Mouse (Mus musculus) lung, embryonic 14.5 days (tissue): ENCODE measurements around the gene Zfp827. TPM values are rescaled to one million over a fixed set of nuclear protein-coding genes. Genes with fewer than 3 reads are reported as not detected.

Source experiments
- ATAC-seq: fragments of 200-750 bp; cut with Nextera tagmentation; 2 replicates; pipeline ENCODE4 v1.8.0; 2017; ENCODE audit warnings: mild to moderate bottlenecking, moderate TSS enrichment, moderate library complexity; ENCODE audit not compliant: insufficient read depth
- DNase-seq: peaks from one replicate; pipeline ENCODE4 v3.0.0-alpha.2; 2015
- H3K27ac ChIP-seq: fragments of 300-500 bp; sonication (generic); 2 replicates; pipeline ENCODE4 v1.5.1; 2014; ENCODE audit warnings: low read depth, mild to moderate bottlenecking, moderate library complexity
- H3K27me3 ChIP-seq: fragments of 300-500 bp; sonication (generic); 2 replicates; pipeline ENCODE4 v1.6.1; 2014; ENCODE audit warnings: low read length, control low read depth; ENCODE audit not compliant: insufficient read depth
- H3K36me3 ChIP-seq: fragments of 300-500 bp; sonication (generic); 2 replicates; pipeline ENCODE4 v1.6.1; 2014; ENCODE audit warnings: control low read depth; ENCODE audit not compliant: insufficient read depth
- H3K4me1 ChIP-seq: fragments of 300-500 bp; sonication (generic); 2 replicates; pipeline ENCODE4 v1.6.1; 2014; ENCODE audit warnings: antibody characterized with exemption, control low read depth; ENCODE audit not compliant: insufficient read depth
- H3K4me2 ChIP-seq: fragments of 300-500 bp; sonication (generic); 2 replicates; pipeline ENCODE4 v1.6.1; 2014; ENCODE audit warnings: mild to moderate bottlenecking
- H3K4me3 ChIP-seq: fragments of 300-500 bp; sonication (generic); 2 replicates; pipeline ENCODE4 v1.5.1; 2014; ENCODE audit warnings: low read depth, low read length
- H3K9ac ChIP-seq: fragments of 300-500 bp; sonication (generic); 2 replicates; pipeline ENCODE4 v1.6.1; 2014
- H3K9me3 ChIP-seq: fragments of 300-500 bp; sonication (generic); 2 replicates; pipeline ENCODE4 v1.6.1; 2016; ENCODE audit warnings: low read depth, low read length, control low read depth
- CTCF ChIP-seq: IDR thresholded peaks from 2 replicates; pipeline ENCODE4 v1.5.1; 2016; ENCODE audit warnings: antibody characterized with exemption, low read depth
- WGBS: fragments of 180-500 bp; shearing (Covaris S2); extraction: QIAGEN DNeasy Blood & Tissue Kit; methylation state at CpG from one replicate; pipeline ENCODE4 v1.1.7; 2014; 5-methylcytosine and 5-hydroxymethylcytosine counted together
- polyA plus RNA-seq: library from polyadenylated mRNA; unstranded; fragments of >200 nt; fragmentation: Nextera tagmentation; extraction: Ambion mirVana; gene quantifications from 2 replicates; pipeline ENCODE4 v1.2.1, GENCODE M21; 2014

The Zfp827 gene
- polyA plus RNA-seq, 1 experiment from 2014 or later: 9.5 TPM

DNA sequence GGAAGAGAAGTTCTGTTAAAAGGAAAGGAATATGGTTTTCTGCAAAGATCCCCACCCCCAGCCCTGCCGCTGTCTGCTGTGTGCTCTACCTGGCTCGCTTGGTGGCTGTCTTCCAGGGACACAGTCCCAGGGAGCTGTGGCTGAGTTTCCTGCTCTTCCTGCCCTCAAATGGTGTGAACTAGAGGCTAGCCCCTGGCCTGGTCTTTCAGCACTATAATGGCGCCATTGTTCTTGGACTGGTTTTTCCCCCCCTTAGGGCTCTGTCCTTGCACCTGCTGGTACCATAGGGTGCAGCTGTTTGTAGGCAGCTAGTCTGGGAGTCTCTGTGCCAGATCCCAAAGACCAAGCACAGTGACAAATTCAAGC lies 50.9 kb downstream of the Zfp827 start:
- H3K36me3 ChIP-seq: peaks cover 43% of the 10 kb centered on the region
- TF ChIP-seq CTCF: no peak
- no peaks in the 10 kb centered on the region for H3K27me3 ChIP-seq
- H3K9ac ChIP-seq: no peak overlapping the region
- ATAC-seq (no peak), DNase-seq (no peak)
- H3K4me2 ChIP-seq: no peak overlapping the region
- no peak overlapping the region for H3K4me3 ChIP-seq
- no peak overlapping the region for H3K27ac ChIP-seq
- WGBS: 71% methylated on average over 3 of the region's 3 CpGs
- peaks cover 12% of the 10 kb centered on the region; the same call in 1 of the 2 replicates for H3K4me1 ChIP-seq
- no peaks in the 10 kb centered on the region for H3K9me3 ChIP-seq

DNA sequence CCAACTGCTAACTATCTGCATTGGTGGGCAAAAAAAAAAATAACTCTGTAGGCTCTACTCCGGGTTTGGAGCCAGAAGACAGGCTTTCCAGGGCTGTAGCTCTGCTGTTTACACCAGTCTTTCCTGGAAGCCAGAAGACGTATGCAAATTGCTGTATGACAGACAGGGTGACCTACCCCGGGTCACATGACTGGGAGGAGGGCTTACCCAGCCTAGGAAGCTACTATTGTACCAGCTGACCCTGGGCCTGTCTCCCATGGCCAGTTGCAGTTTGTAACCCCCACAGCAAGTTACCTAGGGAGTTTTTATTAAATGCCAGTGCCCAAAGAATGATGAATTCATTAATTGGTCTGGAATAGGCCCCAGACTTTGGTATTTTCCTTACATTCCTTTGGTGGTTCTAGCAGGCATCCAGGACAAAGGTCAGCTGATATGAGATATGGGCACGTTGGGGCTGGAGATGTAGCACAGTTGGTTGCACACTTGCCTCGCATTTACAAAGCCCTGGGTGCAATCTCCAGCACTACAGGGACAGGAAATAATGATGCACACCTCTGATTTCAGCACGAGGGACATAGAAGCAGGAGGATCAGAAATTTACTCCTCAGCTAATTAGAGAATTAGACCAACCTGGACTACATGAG lies 52.0 kb downstream of the Zfp827 start:
- Histone ChIP-seq H3K9ac (no peak overlapping the region), H3K27me3 (no peaks in the 10 kb centered on the region), H3K27ac (no peak overlapping the region), H3K9me3 (no peaks in the 10 kb centered on the region), H3K4me3 (no peak overlapping the region), H3K4me2 (no peak overlapping the region), H3K4me1 (peaks cover 12% of the 10 kb centered on the region; the same call in 1 of the 2 replicates), H3K36me3 (peaks cover 35% of the 10 kb centered on the region)
- DNase-seq (peak; percentile 41), ATAC-seq (no peak)
- 56% methylated on average over 6 of the region's 6 CpGs for WGBS
- TF ChIP-seq CTCF: no peak

DNA sequence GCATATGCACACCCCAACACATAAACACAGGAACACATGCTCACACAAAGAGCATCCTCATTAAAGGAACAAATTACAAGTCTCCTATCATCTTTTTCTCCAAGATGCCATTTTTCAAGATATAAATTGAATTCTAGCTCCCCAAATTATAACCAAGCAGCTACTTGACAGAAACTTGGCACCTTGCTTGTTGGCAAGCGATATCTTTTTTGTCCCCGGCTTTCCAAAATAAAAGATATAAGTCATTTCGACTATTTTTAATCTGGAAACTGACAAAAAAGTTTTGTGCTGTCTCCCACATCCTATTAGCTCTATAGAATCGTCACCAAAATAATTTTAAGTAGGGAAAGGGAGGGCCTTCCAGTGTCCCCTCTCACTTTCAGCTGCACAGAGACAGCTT lies 53.1 kb downstream of the Zfp827 start:
- Histone ChIP-seq H3K9ac (no peak overlapping the region), H3K27me3 (no peaks in the 10 kb centered on the region), H3K4me3 (no peak overlapping the region), H3K4me2 (no peak overlapping the region), H3K4me1 (peaks cover 12% of the 10 kb centered on the region; the same call in 1 of the 2 replicates), H3K36me3 (peaks cover 25% of the 10 kb centered on the region), H3K27ac (no peak overlapping the region), H3K9me3 (no peaks in the 10 kb centered on the region)
- no peak for TF ChIP-seq CTCF
- DNase-seq: peak; percentile 51
- ATAC-seq: no peak
- 45% methylated on average over 4 of the region's 4 CpGs for WGBS

DNA sequence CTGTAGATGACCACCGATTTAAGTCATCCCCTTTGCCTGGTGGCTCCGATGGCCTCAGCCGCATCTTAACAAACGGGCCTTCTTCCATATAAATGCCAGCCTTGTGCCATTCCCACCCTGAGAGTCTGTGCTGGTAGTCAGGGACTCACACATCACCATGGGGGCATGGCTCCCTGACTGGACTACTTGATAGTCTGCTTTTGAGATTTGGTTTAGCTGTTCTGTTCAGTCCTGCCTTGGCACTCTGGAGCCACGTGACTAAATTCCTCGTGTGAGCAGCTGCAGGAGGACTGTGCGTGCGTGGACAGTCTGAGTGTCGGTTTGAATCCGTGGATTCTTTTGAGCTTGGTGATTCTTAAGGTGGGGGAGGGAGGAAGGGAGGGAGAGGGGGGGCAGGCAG lies 53.7 kb downstream of the Zfp827 start:
- Histone ChIP-seq H3K4me3 (no peak overlapping the region), H3K4me1 (peaks cover 12% of the 10 kb centered on the region; the same call in 1 of the 2 replicates), H3K27ac (no peak overlapping the region; the same call in 1 of the 2 replicates), H3K9me3 (no peaks in the 10 kb centered on the region), H3K36me3 (peaks cover 23% of the 10 kb centered on the region), H3K9ac (no peak overlapping the region), H3K27me3 (no peaks in the 10 kb centered on the region), H3K4me2 (no peak overlapping the region)
- 71% methylated on average over 10 of the region's 10 CpGs for WGBS
- no peak for TF ChIP-seq CTCF
- ATAC-seq (no peak), DNase-seq (no peak)

DNA sequence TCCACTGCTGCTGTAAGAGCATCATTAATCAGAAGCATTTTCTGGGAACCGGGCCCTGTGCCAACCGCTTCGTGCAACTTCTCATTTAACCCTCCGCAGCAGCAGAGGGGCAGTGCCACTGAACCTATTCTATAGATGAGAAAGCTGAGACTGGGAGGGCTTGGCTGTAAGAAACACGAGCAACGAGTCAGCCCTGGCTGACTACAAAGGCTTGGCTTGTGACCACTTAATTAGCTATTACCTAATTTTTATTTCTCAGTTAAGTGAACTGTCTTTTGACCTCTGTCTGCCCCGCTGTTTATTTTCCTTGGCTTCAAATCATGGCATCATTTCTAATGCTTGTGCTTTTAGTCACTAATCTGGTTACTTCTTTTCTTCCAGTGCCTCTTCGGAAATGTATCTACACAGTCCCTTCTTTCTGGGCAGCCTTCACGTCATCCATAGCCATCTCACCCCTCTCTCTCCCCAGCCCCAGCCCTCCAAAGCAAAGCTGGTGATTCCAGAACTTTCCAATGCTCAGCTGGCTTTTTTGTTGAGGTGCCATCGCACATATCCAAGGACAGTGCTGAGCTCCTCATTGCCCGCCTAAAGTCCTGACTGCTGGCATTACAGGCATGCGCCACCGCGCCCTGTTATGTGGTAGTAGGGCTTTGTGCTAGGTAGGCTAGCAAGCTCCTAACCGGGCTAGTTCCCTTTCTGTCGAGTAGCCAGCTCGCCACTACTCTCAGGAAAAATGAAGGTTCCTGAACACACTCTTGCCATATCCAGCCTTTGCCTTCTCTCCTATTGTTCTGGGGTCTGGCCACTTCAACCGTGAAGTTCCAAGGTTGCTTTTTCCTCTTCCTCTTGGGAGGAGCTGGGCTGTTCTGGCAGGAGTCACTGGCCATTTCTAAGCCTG lies 55.5 kb downstream of the Zfp827 start:
- no peak overlapping the region for H3K4me2 ChIP-seq
- DNase-seq (peak; percentile 86), ATAC-seq (peak; percentile 79)
- H3K27ac ChIP-seq: no peak overlapping the region
- H3K9me3 ChIP-seq: no peaks in the 10 kb centered on the region
- 53% methylated on average over 18 of the region's 18 CpGs for WGBS
- peaks cover 18% of the 10 kb centered on the region for H3K36me3 ChIP-seq
- peaks cover 9% of the 10 kb centered on the region; the same call in 1 of the 2 replicates for H3K4me1 ChIP-seq
- no peak overlapping the region for H3K9ac ChIP-seq
- no peaks in the 10 kb centered on the region for H3K27me3 ChIP-seq
- TF ChIP-seq CTCF: no peak
- H3K4me3 ChIP-seq: no peak overlapping the region

DNA sequence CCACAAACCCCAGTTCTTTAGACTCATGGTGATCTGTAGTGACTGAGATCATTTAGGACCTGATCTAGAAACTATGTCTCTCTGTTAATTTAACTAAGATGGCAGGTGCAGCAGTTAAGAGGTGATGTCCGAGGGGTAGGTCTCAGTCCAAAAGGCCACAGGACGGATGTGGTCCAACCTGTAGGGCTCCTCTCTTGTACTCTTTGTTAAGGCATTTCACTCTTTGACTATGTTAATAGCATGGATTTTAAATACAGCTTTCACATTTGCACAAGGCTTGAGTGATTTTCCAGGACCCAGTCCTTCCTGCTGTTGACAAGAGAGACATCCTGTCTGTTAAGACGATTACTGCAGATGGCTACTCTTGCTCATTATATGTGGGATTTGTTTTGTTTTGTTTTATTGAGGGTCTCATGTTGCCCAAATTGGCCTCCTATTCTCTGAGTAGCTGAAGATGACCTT lies 56.2 kb downstream of the Zfp827 start:
- no peak overlapping the region for H3K9ac ChIP-seq
- 77% methylated on average over 3 of the region's 3 CpGs for WGBS
- H3K27me3 ChIP-seq: no peaks in the 10 kb centered on the region
- no peak for DNase-seq
- H3K27ac ChIP-seq: no peak overlapping the region
- peaks cover 22% of the 10 kb centered on the region for H3K36me3 ChIP-seq
- no peak for ATAC-seq
- H3K4me1 ChIP-seq: peaks cover 9% of the 10 kb centered on the region; the same call in 1 of the 2 replicates
- H3K9me3 ChIP-seq: no peaks in the 10 kb centered on the region
- H3K4me3 ChIP-seq: no peak overlapping the region
- no peak for TF ChIP-seq CTCF
- H3K4me2 ChIP-seq: no peak overlapping the region

DNA sequence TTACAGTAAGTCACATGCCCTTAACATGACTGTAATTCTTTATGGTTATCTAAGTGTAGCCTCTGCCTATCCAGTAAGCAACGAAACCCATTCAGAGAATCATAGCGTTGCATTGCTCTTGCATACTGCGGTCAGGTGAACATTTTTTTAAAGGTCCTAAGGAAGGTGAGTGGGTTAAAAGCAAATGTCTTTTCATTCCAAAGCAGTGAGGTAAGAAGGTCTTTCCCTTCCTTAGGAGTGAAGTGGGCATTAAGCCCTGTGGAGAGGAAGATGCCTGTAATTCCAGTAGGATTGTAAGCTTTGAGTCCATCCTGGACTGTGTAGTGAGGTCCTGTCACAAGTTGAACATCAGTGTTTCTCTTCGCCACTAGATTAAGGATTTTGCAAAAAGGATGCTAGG lies 66.2 kb downstream of the Zfp827 start:
- Histone ChIP-seq H3K9ac (no peak overlapping the region), H3K27ac (no peak overlapping the region), H3K4me1 (no peaks in the 10 kb centered on the region), H3K27me3 (no peaks in the 10 kb centered on the region), H3K4me2 (no peak overlapping the region), H3K36me3 (0 out of 2 replicates have a peak, but pooled peaks cover 16% of the 10 kb centered on the region), H3K4me3 (no peak overlapping the region), H3K9me3 (no peaks in the 10 kb centered on the region)
- no peak for TF ChIP-seq CTCF
- DNase-seq (no peak), ATAC-seq (0 out of 2 replicates have a peak, but pooled peaks have one; percentile 28)
- 66% methylated on average over 4 of the region's 4 CpGs for WGBS
